Mouse (Mus musculus): ENCODE results near the gene Vps53. TPM values are rescaled to one million over a fixed set of nuclear protein-coding genes. Genes with fewer than 3 reads are reported as not detected.

Vps53 gene
- polyA plus RNA-seq, 1 experiment from 2014 or later: 53.0 TPM

- CTCF ChIA-PET: interaction anchor here (0.9 to 1.4 kb wide), 3 partner anchors 13 to 290 kb away, joined by 3 read pairs; no protein-coding TSS in a partner anchor
- ATAC-seq (peak; percentile 96), DNase-seq (ENCODE audit: low read depth, low spot score) (peak; percentile 98)
- H3K27me3 ChIP-seq: no peaks in the 10 kb centered on the region
- POLR2A ChIA-PET: interaction anchor here (0.6 to 1.3 kb wide), 3 partner anchors 15 to 108 kb away, joined by 3 to 4 read pairs (median 3); no protein-coding TSS in a partner anchor
- TF ChIP-seq CTCF (IDR thresholded peaks at IDR 0.05): no peak
- in situ Hi-C loops (cut with MboI; ENCODE audit: low pct_unique_long_range_greater_than_20kb): no loop called here
Measured at GRCm38 (mm10) chr11:76059971-76060370, 119.5 kb downstream of the Vps53 start.

GRCm38 (mm10) chr11:76056487-76056886 lies 123.0 kb downstream of the Vps53 start:
- no peak for ATAC-seq
- TF ChIP-seq CTCF (IDR thresholded peaks at IDR 0.05): no peak
- POLR2A ChIA-PET: no interaction called here
- no peak for DNase-seq (ENCODE audit: low read depth, low spot score)
- in situ Hi-C loops (cut with MboI; ENCODE audit: low pct_unique_long_range_greater_than_20kb): no loop called here
- CTCF ChIA-PET: no interaction called here
- no peaks in the 10 kb centered on the region for H3K27me3 ChIP-seq

- ATAC-seq: no peak
- DNase-seq (ENCODE audit: low read depth, low spot score): no peak
- in situ Hi-C loops (cut with MboI; ENCODE audit: low pct_unique_long_range_greater_than_20kb): no loop called here
- ChIA-PET POLR2A (interaction anchor here (0.6 kb wide), 1 partner anchor 75 kb away, joined by 3 read pairs; no protein-coding TSS in a partner anchor), CTCF (no interaction called here)
- TF ChIP-seq CTCF (IDR thresholded peaks at IDR 0.05): no peak
- no peaks in the 10 kb centered on the region for H3K27me3 ChIP-seq
Measured at GRCm38 (mm10) chr11:76052496-76052895, 127.0 kb downstream of the Vps53 start.

- ATAC-seq (no peak), DNase-seq (ENCODE audit: low read depth, low spot score) (no peak)
- ChIA-PET POLR2A (no interaction called here), CTCF (no interaction called here)
- no peaks in the 10 kb centered on the region for H3K27me3 ChIP-seq
- TF ChIP-seq CTCF (IDR thresholded peaks at IDR 0.05): no peak
- in situ Hi-C loops (cut with MboI; ENCODE audit: low pct_unique_long_range_greater_than_20kb): no loop called here
Measured at GRCm38 (mm10) chr11:76050967-76051512, 128.4 kb downstream of the Vps53 start.

GRCm38 (mm10) chr11:76050509-76050908 lies 128.9 kb downstream of the Vps53 start:
- ATAC-seq (no peak), DNase-seq (ENCODE audit: low read depth, low spot score) (no peak)
- H3K27me3 ChIP-seq: no peaks in the 10 kb centered on the region
- ChIA-PET POLR2A (no interaction called here), CTCF (no interaction called here)
- in situ Hi-C loops (cut with MboI; ENCODE audit: low pct_unique_long_range_greater_than_20kb): no loop called here
- no peak for TF ChIP-seq CTCF (IDR thresholded peaks at IDR 0.05)

- in situ Hi-C loops (cut with MboI; ENCODE audit: low pct_unique_long_range_greater_than_20kb): no loop called here
- no peak for TF ChIP-seq CTCF (IDR thresholded peaks at IDR 0.05)
- ChIA-PET CTCF (interaction anchor here (1.2 kb wide), 1 partner anchor 10 kb away, joined by 4 read pairs; no protein-coding TSS in a partner anchor), POLR2A (interaction anchor here (1.3 kb wide), 1 partner anchor 15 kb away, joined by 4 read pairs; no protein-coding TSS in a partner anchor)
- no peak for DNase-seq (ENCODE audit: low read depth, low spot score)
- H3K27me3 ChIP-seq: no peaks in the 10 kb centered on the region
- no peak for ATAC-seq
Measured at GRCm38 (mm10) chr11:76045367-76045766, 134.1 kb downstream of the Vps53 start.

GRCm38 (mm10) chr11:76044468-76044867 lies 135.0 kb downstream of the Vps53 start:
- ChIA-PET CTCF (no interaction called here), POLR2A (interaction anchor here (1.3 kb wide), 1 partner anchor 16 kb away, joined by 4 read pairs; no protein-coding TSS in a partner anchor)
- ATAC-seq (no peak), DNase-seq (ENCODE audit: low read depth, low spot score) (no peak)
- in situ Hi-C loops (cut with MboI; ENCODE audit: low pct_unique_long_range_greater_than_20kb): no loop called here
- H3K27me3 ChIP-seq: no peaks in the 10 kb centered on the region
- TF ChIP-seq CTCF (IDR thresholded peaks at IDR 0.05): no peak

GRCm38 (mm10) chr11:76042882-76043281 lies 136.6 kb downstream of the Vps53 start:
- DNase-seq (ENCODE audit: low read depth, low spot score): no peak

GRCm38 (mm10) chr11:76042041-76042638 lies 137.3 kb downstream of the Vps53 start:
- POLR2A ChIA-PET: no interaction called here
- ATAC-seq (no peak), DNase-seq (ENCODE audit: low read depth, low spot score) (no peak)
- in situ Hi-C loops (cut with MboI; ENCODE audit: low pct_unique_long_range_greater_than_20kb): no loop called here
- CTCF ChIA-PET: interaction anchor here (0.8 kb wide), 1 partner anchor 713 kb away, joined by 3 read pairs; no protein-coding TSS in a partner anchor
- TF ChIP-seq CTCF (IDR thresholded peaks at IDR 0.05): no peak
- no peaks in the 10 kb centered on the region for H3K27me3 ChIP-seq

More at GRCm38 (mm10) chr11:76042882-76043281, 136.6 kb downstream of the Vps53 start:
- H3K27me3 ChIP-seq: no peaks in the 10 kb centered on the region
- CTCF ChIA-PET: no interaction called here
- POLR2A ChIA-PET: no interaction called here
- no peak for ATAC-seq
- in situ Hi-C loops (cut with MboI; ENCODE audit: low pct_unique_long_range_greater_than_20kb): no loop called here
- TF ChIP-seq CTCF (IDR thresholded peaks at IDR 0.05): no peak

GRCm38 (mm10) chr11:76040761-76041376 lies 138.6 kb downstream of the Vps53 start:
- no peak for TF ChIP-seq CTCF (IDR thresholded peaks at IDR 0.05)
- H3K27me3 ChIP-seq: no peaks in the 10 kb centered on the region
- no peak for DNase-seq (ENCODE audit: low read depth, low spot score)
- ChIA-PET POLR2A (interaction anchor here (0.6 kb wide), 1 partner anchor 279 kb away, joined by 3 read pairs; no protein-coding TSS in a partner anchor), CTCF (interaction anchor here (1.6 kb wide), 1 partner anchor 74 kb away, joined by 3 read pairs; no protein-coding TSS in a partner anchor)
- ATAC-seq: no peak
- in situ Hi-C loops (cut with MboI; ENCODE audit: low pct_unique_long_range_greater_than_20kb): no loop called here

- in situ Hi-C loops (cut with MboI; ENCODE audit: low pct_unique_long_range_greater_than_20kb): no loop called here
- DNase-seq (ENCODE audit: low read depth, low spot score): no peak
- no peak for ATAC-seq
- no peak for TF ChIP-seq CTCF (IDR thresholded peaks at IDR 0.05)
- ChIA-PET CTCF (interaction anchor here (1.6 kb wide), 1 partner anchor 75 kb away, joined by 3 read pairs; no protein-coding TSS in a partner anchor), POLR2A (no interaction called here)
- no peaks in the 10 kb centered on the region for H3K27me3 ChIP-seq
Measured at GRCm38 (mm10) chr11:76040106-76040505, 139.3 kb downstream of the Vps53 start.
